Mouse (Mus musculus) ZHBTc4 (cell line): ENCODE measurements around the gene Pacs1.
"Not testable (repeated sequence)": the region's sequence is repeated elsewhere in the genome, so short reads cannot be mapped to it uniquely, and the experiment has no call there.

ENCODE experiments used
- DNase-seq: peaks from one replicate; pipeline ENCODE4 v3.0.0-alpha.2; 2011; ENCODE audit warnings: low read depth, low spot score

Pacs1 gene

DNA sequence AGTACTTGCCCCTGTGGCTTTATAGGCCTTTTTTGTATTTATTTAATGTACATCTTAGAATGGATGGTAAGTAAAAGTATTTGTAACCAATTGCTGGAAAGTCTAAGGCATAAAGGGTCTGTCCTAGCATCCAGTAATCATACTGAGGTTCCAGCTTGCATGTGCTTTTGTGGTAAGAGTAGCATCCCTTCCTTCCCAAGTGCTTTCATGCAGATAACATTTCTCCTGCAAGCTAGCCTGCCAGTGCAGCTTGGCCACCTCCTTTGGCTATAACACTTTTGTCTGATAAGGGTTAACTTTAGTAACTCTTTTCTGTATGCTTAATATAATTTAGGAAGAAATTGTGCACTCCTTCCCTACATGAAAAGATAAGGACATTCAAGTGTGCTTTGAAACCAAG, 4.9 kb downstream of the Pacs1 start:
- no peak for DNase-seq

DNA sequence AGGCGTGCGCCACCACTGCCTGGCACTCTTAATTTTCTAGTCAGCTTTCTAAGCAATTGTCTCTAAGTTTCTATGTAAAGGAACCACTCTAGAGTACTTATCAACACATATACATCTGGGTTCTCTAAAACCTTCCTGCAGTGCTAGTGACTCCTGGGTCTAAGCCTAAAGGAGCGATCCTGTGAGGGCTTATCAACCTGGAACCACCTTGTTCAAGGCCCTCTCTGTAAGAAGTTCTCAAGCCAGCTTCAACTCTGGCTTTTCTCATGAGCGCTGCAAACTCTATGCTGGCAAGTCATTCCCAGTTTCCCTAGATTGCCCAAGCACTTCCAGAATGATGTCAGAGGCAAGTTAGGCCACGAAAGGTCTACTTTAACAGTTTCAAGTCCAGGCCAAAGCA, 5.9 kb downstream of the Pacs1 start:
- no peak for DNase-seq

DNA sequence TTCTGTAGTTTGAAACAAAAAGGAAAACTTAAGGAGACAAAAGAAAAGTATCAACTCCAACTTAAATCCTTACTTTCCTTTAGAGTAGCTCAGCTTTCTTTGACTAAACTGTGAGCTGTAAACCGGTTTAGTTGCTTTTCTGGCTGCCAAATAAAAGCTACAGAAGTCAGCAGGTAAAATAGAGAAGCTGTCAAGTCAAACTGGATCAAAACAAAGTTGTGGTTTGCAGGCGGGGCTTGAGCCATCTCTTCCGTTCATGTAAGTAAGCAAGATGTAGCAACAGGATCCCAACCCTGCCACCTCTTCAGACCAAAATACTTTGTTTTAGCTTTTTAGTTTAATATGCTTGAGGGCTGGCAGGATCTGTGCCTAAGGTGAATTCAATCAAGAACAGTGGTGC, 15.8 kb downstream of the Pacs1 start:
- DNase-seq = no peak

DNA sequence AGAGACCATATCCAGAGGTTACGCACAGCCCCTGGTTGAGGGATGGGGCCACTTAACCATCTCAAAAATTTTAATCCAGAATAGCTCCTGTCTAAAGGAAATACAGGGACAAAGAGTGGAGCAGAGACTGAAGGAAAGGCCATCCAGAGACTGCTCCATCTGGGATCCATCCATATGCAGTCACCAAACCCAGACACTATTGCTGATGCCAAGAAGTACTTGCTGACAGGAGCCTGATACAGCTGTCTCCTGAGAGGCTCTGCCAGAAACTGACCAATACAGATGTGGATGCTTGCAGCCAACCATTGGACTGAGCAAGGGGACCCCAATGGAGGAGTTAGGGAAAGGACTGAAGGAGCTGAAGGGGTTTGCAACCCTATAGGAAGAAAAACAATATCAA, 35.9 kb downstream of the Pacs1 start:
- DNase-seq = not testable (repeated sequence)

DNA sequence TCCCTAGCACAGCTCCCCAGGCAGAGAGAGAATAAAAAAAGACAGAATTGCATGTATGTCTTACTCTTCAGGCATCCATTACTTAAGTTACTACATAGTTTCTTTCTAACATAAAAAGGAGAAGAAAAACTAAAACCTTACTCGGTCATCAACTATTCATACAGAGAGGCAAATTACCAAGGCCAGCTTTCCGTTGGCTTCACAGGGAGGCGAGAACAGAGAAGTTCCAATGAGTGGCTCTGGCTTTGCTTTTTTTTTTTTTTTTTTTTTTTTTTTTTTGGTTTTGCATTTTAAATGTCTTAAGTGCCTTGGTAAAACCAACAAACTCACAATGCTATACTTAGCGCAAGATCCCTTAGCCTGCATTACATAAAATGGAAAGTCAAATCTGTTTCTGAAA, 40.2 kb downstream of the Pacs1 start:
- DNase-seq = no peak

DNA sequence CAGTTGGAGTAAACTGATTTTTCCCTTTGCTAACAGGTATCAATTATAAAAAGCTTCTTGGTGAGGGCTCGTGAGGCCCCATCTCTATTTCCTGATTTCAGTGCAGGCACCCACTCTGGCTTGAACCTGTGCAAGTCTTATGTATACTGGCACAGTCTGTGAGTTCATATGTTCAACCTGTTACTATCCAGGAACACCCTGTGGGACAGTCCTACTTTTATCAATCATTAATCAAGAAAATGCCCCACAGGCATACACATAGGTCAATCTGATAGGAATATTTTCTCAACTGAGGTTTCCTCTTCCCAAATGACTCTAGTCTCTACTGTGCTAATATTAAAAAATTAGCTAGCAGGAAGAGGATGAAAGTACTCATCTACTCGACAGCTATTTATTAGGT, 42.8 kb downstream of the Pacs1 start:
- DNase-seq = no peak

DNA sequence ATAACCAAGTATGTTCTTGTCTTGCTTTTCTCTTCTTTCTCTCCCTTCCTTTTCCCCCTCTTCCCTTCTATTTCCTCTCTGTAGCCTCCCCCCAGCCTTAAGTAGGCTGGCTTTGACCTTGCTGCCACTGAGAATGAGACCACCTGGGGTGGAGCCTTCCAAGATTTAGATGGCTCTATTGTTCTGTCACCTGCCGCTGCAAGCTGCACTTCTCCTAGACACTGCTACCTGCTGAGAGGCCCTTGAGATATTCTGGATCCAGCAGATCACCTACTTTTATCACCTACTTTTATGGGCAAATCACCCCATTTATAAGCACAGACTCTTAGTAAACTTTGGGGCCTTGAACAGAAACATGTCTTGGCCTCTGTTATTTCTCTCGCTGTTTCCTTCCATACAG, 48.3 kb downstream of the Pacs1 start:
- peak; percentile 93 for DNase-seq

DNA sequence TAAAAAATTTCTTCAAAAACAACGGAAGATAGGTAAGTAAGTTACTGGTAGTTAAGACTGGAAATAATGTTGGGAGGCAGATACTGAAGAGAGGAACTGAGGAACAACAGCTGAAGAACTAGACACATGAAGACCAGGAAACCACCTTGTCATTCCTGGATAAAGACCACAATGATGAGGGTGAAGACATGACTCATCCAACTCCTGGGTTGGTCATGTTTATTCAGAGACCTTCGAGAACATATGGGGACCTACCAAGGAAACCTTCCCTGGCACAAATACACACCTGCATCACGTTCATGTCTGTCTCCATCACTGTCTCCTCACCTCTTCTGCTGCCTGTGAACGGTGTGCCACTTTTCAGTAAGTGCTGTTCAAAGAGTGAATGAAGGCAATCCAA, 48.8 kb downstream of the Pacs1 start:
- no peak for DNase-seq

DNA sequence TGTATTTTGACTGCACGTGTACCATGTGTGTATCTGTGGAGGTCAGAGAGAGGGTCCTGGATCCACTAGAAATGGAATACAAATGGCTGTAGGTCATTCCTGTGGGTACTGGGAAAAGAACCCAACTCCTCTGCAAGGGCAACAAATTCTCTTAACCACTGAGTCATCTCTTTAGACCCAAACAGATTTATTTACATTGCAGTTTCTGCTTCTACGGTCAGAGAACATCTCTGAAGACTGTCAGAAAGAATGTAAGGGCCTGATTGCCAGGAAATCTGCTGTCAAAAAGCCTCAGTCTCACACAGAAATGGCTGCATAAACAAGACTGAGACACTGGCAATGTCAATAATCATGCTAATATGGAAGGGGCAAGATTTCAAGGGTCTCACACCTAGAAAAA, 51.0 kb downstream of the Pacs1 start:
- no peak for DNase-seq

DNA sequence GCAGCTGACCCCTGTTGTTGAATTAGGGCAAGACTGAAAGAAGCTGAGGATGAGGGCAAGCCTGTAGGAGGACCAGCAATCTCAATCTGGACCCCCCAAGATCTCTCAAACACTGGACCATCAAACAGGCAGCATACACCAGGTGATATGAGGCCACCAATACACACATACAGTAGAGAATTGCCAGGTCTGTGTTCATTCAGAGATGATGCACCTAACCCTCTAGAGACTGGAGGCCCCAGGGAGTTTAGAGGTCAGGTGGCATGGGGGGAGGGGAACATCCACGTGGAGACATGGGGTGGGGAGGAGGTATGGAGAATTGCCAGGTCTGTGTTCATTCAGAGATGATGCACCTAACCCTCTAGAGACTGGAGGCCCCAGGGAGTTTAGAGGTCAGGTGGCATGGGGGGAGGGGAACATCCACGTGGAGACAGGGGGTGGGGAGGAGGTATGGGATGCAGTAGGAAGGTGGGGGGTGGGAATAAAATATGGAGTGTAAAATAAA, 51.6 kb downstream of the Pacs1 start:
- DNase-seq = not testable (repeated sequence)

DNA sequence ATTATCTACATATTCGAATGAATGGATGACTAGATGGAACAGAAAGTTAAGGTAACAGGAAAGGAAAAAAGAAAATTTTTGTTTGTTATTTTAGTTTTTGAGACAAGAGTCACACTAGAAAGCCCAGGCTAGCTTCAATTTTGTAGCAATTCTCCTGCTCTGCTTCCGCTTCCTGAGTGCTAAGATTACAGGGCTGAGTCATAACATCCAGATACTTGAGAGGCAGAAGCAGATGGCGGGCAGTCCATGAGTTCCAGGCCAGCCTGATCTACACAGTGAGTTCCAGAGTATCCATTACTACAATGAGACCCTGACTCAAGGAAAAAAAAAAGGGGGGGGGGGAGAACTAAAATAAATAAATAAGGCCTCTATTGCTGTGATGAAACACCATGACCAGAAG, 52.5 kb downstream of the Pacs1 start:
- no peak for DNase-seq

DNA sequence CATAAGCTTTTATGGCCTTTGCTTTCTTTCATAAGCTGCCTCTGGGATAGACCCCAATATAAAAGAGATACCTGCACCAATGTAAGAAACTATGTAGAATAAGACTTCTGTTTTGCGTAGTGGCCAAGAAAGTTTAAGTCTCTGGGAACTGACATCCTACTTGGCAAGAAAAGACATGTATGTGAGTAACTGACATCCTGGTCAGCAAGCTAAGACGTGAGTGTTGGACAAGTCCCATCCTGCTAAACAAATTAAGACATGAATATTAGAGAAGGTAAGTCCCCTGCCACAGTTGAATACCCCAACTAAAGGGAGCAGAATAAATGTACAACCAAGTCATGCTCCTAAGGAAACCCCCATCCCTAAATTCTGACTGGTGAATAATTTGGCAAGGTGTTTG, 71.2 kb downstream of the Pacs1 start:
- no peak for DNase-seq

DNA sequence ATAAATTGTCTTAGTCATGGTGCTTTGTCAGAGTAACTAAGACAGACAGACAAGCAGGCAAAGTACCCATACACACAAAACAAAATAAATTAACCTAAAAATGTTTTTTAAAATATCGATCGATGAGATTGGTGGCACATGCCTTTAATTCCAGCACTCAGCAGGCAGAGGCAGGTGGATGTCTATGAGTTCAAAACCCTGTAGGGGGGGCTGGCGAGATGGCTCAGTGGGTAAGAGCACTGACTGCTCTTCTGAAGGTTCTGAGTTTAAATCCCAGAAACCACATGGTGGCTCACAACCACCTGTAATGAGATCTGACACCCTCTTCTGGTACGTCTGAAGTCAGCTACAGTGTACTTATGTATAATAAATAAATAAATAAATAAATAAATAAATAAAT, 72.3 kb downstream of the Pacs1 start:
- peak; percentile 22 for DNase-seq

DNA sequence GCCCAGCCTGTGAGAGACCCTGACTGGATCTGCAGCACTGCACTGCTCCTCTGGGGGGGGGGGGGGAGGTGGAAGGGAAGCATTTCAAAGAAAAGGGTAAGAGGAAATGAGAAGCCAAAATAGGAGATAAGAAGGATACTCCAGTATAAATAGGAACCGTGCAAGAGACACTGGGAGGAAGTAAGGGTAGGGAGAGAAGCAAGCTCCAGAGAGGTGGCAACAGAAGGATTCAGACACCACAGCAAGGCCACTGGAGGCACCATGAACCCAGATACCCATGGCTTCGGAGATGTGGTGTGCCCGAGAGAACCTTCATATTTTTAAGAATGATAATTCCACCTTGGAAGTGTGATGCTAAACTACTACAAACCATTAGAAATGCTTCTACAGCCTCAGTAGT, 74.4 kb downstream of the Pacs1 start:
- no peak for DNase-seq

DNA sequence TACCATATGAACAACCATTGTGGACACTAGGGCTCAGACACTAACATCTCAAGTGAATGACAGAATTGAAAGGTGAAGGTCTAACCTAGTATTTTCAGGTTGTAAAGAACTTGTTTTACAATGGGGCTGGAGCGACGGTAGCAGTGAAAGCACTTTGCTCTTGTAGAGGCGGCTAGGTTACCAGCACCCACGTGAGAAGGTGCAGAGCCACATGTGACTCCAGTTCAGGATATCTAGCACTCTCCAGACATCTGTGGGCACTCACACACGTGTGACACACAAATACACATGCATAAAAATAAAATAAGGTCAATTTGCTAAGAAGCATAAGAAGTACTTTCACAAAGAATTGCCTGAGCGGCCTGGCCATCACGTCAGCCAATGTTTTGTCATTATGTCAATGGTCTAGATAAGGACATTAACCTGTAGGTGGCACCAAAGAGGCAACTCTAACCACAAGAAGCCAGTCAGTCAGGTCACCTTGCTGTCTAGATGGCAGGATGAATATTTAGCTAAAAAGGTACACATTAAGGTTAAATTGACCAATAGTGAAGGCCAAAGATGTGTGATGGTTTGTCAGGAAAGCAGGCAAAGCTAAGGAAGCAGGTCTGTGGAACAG, 77.4 kb downstream of the Pacs1 start:
- DNase-seq = peak; percentile 82

DNA sequence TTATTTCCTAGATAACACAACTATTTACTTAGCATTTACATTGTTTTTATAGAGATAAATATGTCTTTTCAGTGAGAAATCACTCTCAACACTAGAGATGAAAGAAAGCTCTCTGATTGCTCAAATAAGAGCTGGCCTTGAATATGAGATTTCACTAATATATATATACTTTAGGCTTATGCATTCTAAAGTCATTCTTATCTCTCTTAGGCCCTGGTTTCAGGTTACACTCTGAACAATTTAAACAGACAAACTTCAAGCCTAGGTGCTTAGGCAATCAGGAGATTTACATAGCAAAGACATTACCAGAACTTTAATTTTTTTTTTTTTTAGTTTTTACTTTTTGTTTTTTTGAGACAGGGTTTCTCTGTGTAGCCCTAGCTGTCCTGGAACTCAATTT, 80.5 kb downstream of the Pacs1 start:
- no peak for DNase-seq

DNA sequence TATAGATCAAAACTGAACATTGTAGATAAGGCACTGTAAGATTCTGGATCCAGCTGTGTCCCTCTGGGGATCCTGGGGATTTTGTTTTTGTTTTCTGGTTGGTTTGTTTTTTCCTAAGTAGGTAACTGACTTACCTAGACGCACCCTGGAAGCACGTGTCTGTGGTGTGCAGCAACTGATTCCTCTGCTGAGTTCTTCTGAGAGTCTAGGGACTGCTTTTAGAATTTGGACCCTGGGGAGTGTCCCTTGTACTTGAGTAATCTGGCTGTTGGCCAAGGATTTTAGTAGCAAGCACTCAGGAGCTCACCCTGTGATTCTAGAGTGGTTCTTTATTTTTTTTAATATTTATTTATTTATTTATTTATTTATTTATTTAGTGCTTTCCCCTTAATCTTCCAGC, 85.5 kb downstream of the Pacs1 start:
- DNase-seq = no peak

DNA sequence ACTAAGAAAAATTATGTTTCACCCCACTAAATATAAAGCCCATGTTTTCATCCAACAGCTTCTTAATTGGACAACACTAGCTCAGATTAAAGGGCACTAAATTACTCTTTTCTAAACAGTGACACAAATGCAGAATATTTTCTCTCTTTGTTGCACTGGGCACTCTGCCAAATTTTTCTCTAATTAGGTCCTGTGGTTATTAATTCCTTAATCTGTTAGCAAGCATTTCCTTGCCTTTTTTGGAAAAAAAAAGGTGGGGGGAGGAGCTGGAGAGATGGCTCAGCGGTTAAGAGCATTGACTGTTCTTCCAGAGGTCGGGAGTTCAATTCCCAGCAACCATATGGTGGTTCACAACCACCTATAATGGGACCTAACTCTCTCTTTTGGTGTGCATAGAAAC, 91.0 kb downstream of the Pacs1 start:
- no peak for DNase-seq

DNA sequence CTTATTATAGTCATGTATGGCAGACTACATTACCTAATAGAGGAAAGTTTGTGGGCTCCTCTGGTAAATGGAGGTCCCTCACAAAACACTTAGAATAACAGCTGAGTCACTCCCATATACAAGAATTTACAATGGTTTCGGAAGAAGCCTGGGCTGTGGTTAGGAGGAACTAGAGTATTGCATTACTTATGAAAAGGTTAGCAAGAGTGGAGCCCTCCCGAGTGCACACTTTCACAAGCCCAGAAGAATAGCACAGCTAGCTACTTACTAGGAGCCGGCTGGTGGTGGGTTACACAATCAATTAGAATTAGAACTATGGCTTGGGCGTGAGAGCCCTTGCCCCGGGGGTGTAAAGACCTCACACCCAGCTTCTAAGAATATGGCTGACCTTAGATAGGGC, 94.3 kb downstream of the Pacs1 start:
- peak; percentile 24 for DNase-seq

DNA sequence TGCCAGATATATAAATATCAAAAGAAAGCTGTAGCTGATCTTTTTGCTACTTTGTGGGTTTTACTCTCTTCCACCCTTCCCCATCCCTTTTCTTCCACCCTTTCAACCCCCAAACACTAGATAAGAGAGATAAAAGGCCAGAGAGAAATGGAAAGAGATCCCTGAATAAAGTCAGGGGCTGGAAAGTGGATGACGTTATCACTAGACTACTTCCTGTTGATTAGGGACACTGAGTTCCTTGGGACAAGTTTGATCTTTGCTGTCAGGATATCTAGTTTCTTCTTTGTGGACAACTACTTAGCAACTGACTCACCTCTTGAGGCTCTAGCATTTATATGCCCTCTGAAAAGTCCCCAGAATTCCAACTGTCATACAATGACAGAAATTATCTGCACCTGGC, 102.5 kb downstream of the Pacs1 start:
- no peak for DNase-seq

DNA sequence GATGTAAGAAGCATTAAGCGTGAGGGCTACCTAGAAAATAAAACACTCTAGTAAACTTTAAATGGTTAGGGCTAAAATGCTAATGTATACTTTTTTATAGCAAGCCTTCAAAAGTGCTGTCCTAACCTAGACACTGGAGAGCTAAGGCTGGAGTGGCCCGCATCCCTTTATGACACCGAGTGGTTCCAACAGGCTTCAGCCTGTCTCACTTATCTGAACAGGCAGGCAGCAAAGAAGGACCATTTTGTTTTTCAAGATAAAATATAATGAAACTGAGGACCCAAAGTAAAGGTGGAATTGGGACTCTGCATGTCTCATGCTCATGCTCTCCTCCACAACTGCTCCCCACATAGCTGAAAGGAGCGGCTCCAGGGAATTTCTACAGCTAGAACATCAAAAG, 105.4 kb downstream of the Pacs1 start:
- no peak for DNase-seq

DNA sequence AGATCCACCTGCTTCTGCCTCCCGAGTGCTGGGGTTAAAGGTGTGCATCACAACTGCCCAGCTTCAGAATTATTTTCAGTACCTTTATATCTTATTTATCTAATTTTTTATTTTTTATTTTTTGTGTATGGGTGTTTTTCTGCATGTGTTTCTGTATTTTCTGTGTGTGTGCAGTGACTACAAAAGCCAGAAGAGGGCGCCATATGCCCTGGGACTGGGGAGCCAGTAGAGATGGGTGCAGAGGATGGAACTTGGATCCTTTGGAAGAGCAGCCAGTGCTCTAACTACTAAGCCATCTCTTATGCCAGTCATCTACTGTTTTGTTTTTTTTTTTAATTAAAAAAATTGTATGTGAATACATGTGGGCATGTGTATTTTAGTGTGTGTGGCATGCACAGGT, 108.5 kb downstream of the Pacs1 start:
- peak; percentile 55 for DNase-seq

DNA sequence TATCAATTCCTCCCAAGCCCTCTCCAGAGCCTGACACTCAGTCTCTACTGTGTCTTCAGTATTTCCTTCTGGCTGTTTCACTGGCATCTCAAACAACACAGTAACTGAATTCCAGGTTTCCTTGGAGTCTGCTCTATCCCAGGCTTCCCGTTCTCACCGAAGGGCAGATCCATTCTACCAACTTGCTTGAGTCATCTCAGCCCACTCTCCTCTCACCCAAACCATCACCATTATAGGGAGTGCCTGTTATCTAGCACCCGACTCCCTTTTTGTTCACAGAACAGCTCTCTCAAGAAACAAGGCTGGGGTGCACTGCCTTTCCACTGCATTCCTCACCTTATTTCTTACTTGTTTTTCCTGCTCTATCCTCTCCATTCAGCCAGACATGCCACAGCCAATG, 111.0 kb downstream of the Pacs1 start:
- DNase-seq = no peak

DNA sequence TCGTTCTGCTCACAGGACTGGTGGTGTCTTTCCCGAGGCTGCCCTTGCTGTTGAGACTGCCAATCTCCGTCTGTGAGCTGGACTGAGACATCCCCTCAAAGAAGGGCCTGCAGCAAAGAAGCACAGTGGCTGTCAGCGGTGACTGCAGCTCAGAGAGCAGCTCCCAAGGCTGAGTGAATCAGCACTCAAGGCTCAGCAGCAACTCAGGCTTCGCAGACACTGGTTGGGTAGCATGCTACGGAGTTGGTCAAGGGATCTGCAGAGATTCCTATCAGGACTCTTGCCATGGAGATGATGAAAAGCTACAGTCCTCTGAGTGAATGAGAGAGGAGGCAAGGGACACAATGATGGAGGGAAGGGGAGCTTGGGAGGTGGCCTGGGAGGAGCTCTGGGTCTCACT, 120.7 kb downstream of the Pacs1 start:
- no peak for DNase-seq
